Mouse (Mus musculus): ENCODE measurements around the gene Dab1. TPM values are rescaled to one million over a fixed set of nuclear protein-coding genes. Genes with fewer than 3 reads are reported as not detected.

Gene Dab1
- polyA plus RNA-seq, 1 experiment from 2014 or later: 69.6 TPM

DNA sequence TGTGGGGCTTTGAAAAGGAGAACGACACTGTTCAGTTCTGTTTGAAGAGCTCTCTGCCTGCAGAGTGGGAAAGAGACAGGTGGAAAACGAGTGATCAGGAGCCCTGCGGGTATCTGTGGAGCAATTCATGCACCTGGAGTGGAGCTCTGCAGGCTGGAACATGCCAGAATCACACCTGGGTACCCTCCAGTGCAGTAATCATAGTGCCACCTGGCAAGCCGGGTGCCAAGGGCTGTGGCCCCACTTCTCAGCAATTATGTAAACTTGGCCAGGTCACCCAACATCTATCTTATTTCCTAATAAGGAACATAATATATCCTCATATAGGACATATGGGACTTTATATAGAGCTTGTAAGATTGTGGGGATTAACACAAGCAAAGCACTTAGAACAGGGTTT is 156.6 kb downstream of the Dab1 start:
- ATAC-seq (ENCODE audit: low FRiP score): no peak
- H3K27ac ChIP-seq: no peak overlapping the region
- H3K4me2 ChIP-seq: no peak overlapping the region
- H3K36me3 ChIP-seq: no peaks in the 10 kb centered on the region
- no peaks in the 10 kb centered on the region for H3K4me1 ChIP-seq (replicated peaks)
- no peaks in the 10 kb centered on the region for H3K27me3 ChIP-seq
- WGBS: 81% methylated on average over 4 of the region's 4 CpGs
- no peak overlapping the region for H3K4me3 ChIP-seq
- H3K9ac ChIP-seq: no peak overlapping the region
- H3K9me3 ChIP-seq: no peaks in the 10 kb centered on the region

- Histone ChIP-seq H3K4me2 (no peak overlapping the region), H3K4me3 (no peak overlapping the region)
Measured at GRCm38 (mm10) chr4:103781398-103781797, 162.2 kb downstream of the Dab1 start.

GRCm38 (mm10) chr4:103783561-103784247 is 164.5 kb downstream of the Dab1 start:
- Histone ChIP-seq H3K27ac (no peak overlapping the region), H3K4me3 (no peak overlapping the region), H3K9me3 (no peaks in the 10 kb centered on the region; the same call in 1 of the 2 replicates), H3K27me3 (no peaks in the 10 kb centered on the region), H3K36me3 (no peaks in the 10 kb centered on the region), H3K4me1 (replicated peaks) (0 out of 2 replicates have a peak, but pooled peaks cover 6% of the 10 kb centered on the region), H3K9ac (no peak overlapping the region), H3K4me2 (no peak overlapping the region)
- WGBS: 89% methylated on average over 7 of the region's 7 CpGs
- no peak for ATAC-seq (ENCODE audit: low FRiP score)

More at GRCm38 (mm10) chr4:103781398-103781797, 162.2 kb downstream of the Dab1 start:
- 64% methylated on average over 4 of the region's 4 CpGs for WGBS
- Histone ChIP-seq H3K27me3 (no peaks in the 10 kb centered on the region), H3K27ac (no peak overlapping the region), H3K4me1 (replicated peaks) (0 out of 2 replicates have a peak, but pooled peaks cover 6% of the 10 kb centered on the region), H3K36me3 (no peaks in the 10 kb centered on the region), H3K9me3 (no peaks in the 10 kb centered on the region; the same call in 1 of the 2 replicates), H3K9ac (no peak overlapping the region)
- ATAC-seq (ENCODE audit: low FRiP score): peak; percentile 49; the same call in 1 of the 2 replicates

GRCm38 (mm10) chr4:103793589-103794312 is 174.6 kb downstream of the Dab1 start:
- no peak overlapping the region for H3K4me2 ChIP-seq
- no peaks in the 10 kb centered on the region for H3K27me3 ChIP-seq
- peaks cover 10% of the 10 kb centered on the region; the same call in 1 of the 2 replicates for H3K4me1 ChIP-seq (replicated peaks)
- no peak for ATAC-seq (ENCODE audit: low FRiP score)
- H3K4me3 ChIP-seq: no peak overlapping the region
- H3K9me3 ChIP-seq: no peaks in the 10 kb centered on the region
- WGBS: 79% methylated on average over 8 of the region's 8 CpGs
- H3K27ac ChIP-seq: no peak overlapping the region
- H3K36me3 ChIP-seq: no peaks in the 10 kb centered on the region
- H3K9ac ChIP-seq: no peak overlapping the region

- Histone ChIP-seq H3K4me2 (no peak overlapping the region), H3K4me1 (replicated peaks) (peaks cover 10% of the 10 kb centered on the region; the same call in 1 of the 2 replicates), H3K27me3 (no peaks in the 10 kb centered on the region), H3K4me3 (no peak overlapping the region), H3K36me3 (no peaks in the 10 kb centered on the region), H3K27ac (no peak overlapping the region), H3K9ac (no peak overlapping the region), H3K9me3 (no peaks in the 10 kb centered on the region)
- ATAC-seq (ENCODE audit: low FRiP score): no peak
- WGBS: 79% methylated on average over 6 of the region's 6 CpGs
Measured at GRCm38 (mm10) chr4:103796416-103796815, 177.3 kb downstream of the Dab1 start.

DNA sequence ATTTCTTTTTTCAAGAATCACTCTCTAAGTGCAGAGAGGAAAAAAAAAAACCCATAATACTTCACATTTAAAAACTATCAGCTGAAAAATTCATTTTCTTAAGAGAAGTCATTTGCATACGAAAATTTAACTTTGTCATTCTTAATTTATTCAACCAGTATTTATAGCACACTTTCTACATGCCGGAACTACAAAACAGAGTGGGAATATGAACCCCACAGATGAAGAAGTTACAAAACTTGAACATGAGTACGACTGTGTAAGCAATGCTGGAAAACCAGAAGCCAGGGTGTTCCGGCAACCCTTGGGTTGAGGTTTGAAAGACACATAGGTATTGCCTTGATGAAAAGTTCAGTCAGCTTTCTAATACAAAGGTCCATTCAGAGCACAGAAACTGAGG is 183.3 kb downstream of the Dab1 start:
- ATAC-seq (ENCODE audit: low FRiP score): no peak
- Histone ChIP-seq H3K4me1 (replicated peaks) (peaks cover 15% of the 10 kb centered on the region), H3K27ac (no peak overlapping the region), H3K9ac (no peak overlapping the region), H3K4me2 (no peak overlapping the region), H3K9me3 (no peaks in the 10 kb centered on the region), H3K36me3 (no peaks in the 10 kb centered on the region), H3K4me3 (no peak overlapping the region), H3K27me3 (no peaks in the 10 kb centered on the region)
- WGBS: 93% methylated on average over 4 of the region's 4 CpGs

DNA sequence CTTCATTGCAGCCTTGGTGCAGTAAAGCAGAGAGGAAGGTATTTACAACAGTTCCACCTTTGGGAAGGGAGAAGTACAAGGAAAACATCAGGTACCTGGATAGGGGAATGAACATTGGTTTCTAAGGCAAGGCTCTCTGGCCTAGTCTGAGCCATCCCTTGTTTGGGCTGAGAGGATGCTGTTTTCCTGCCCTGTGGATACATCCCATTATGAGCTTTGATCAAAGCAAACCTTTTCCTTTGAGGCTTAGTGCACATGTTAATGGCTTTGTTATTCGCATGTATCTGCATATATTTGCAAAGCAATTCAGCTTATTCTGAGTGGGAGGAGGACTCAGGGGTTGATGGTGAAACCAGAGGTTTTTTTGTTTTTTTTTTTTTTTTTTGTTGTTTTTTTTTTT is 185.3 kb downstream of the Dab1 start:
- peaks cover 16% of the 10 kb centered on the region for H3K4me1 ChIP-seq (replicated peaks)
- H3K9me3 ChIP-seq: no peaks in the 10 kb centered on the region
- no peak overlapping the region for H3K4me2 ChIP-seq
- H3K36me3 ChIP-seq: no peaks in the 10 kb centered on the region
- WGBS: 36% methylated on average over 1 of the region's 1 CpGs
- no peak overlapping the region for H3K9ac ChIP-seq
- no peak overlapping the region for H3K27ac ChIP-seq
- no peaks in the 10 kb centered on the region for H3K27me3 ChIP-seq
- H3K4me3 ChIP-seq: no peak overlapping the region
- no peak for ATAC-seq (ENCODE audit: low FRiP score)

GRCm38 (mm10) chr4:103822669-103823068 is 203.5 kb downstream of the Dab1 start:
- H3K4me3 ChIP-seq: no peak overlapping the region
- no peaks in the 10 kb centered on the region for H3K9me3 ChIP-seq
- no peak overlapping the region for H3K27ac ChIP-seq
- no peak for ATAC-seq (ENCODE audit: low FRiP score)
- no peaks in the 10 kb centered on the region for H3K4me1 ChIP-seq (replicated peaks)
- no peaks in the 10 kb centered on the region for H3K27me3 ChIP-seq
- H3K4me2 ChIP-seq: no peak overlapping the region
- H3K36me3 ChIP-seq: no peaks in the 10 kb centered on the region
- 86% methylated on average over 4 of the region's 4 CpGs for WGBS
- H3K9ac ChIP-seq: no peak overlapping the region

DNA sequence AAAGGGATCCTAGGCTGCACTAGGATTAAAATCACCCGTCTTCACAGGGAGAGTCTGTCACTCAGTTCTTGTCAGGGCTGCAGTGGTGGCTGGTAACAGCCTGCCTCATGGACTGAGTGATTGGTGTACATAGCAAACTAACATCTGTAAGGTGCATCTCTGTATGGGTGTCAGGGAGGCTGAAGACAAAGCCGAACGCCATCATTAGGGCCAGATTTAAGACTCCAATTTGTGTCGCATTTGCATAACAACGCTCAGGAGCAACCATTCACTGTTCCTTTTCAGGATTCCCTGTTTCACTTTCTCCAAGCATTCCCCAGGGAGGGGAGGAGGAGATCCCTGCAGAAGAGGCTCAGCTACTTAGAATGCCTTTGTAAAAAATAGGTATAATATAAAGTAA is 219.2 kb downstream of the Dab1 start:
- H3K4me2 ChIP-seq: no peak overlapping the region
- no peak overlapping the region for H3K9ac ChIP-seq
- peaks cover 5% of the 10 kb centered on the region; the same call in 1 of the 2 replicates for H3K4me1 ChIP-seq (replicated peaks)
- H3K4me3 ChIP-seq: no peak overlapping the region
- no peaks in the 10 kb centered on the region for H3K27me3 ChIP-seq
- ATAC-seq (ENCODE audit: low FRiP score): no peak
- H3K36me3 ChIP-seq: no peaks in the 10 kb centered on the region
- WGBS: 15% methylated on average over 5 of the region's 5 CpGs
- H3K27ac ChIP-seq: no peak overlapping the region
- no peaks in the 10 kb centered on the region for H3K9me3 ChIP-seq

- WGBS: 90% methylated on average over 2 of the region's 2 CpGs
- no peak overlapping the region for H3K4me2 ChIP-seq
- ATAC-seq (ENCODE audit: low FRiP score): no peak
Measured at GRCm38 (mm10) chr4:103839541-103839940, 220.4 kb downstream of the Dab1 start.

GRCm38 (mm10) chr4:103841126-103841525 is 222.0 kb downstream of the Dab1 start:
- H3K36me3 ChIP-seq: no peaks in the 10 kb centered on the region
- no peak for ATAC-seq (ENCODE audit: low FRiP score)
- peaks cover 15% of the 10 kb centered on the region for H3K4me1 ChIP-seq (replicated peaks)
- 66% methylated on average over 7 of the region's 7 CpGs for whole genome bisulfite sequencing
- no peak overlapping the region for H3K27ac ChIP-seq
- no peak overlapping the region for H3K9ac ChIP-seq
- no peak overlapping the region for H3K4me2 ChIP-seq
- no peak overlapping the region for H3K4me3 ChIP-seq
- no peaks in the 10 kb centered on the region for H3K27me3 ChIP-seq
- no peaks in the 10 kb centered on the region for H3K9me3 ChIP-seq

More at GRCm38 (mm10) chr4:103839541-103839940, 220.4 kb downstream of the Dab1 start:
- H3K27me3 ChIP-seq: no peaks in the 10 kb centered on the region
- no peaks in the 10 kb centered on the region for H3K9me3 ChIP-seq
- no peak overlapping the region for H3K9ac ChIP-seq
- H3K4me3 ChIP-seq: no peak overlapping the region
- H3K4me1 ChIP-seq (replicated peaks): peaks cover 11% of the 10 kb centered on the region
- no peaks in the 10 kb centered on the region for H3K36me3 ChIP-seq
- H3K27ac ChIP-seq: no peak overlapping the region

DNA sequence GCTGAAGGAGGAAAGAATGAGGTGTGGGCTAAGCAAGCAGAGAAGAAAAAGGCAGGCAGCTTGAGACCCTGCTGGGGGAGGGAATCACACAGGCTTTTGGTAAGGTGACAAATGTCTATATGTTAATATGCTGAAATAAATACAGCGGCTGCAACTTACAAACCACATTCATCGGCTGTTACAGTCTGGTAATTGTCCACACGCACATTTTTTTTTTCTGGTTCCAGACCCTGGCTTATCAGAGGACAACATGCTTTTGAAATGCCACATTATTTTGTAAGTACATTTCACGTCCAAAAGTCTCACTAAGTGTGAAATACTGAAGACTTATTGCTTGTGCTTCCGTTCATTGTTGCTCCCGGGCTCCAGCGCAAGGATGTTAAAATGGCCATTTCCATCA is 225.5 kb downstream of the Dab1 start:
- H3K9ac ChIP-seq: no peak overlapping the region

More for the DNA sequence above, 225.5 kb downstream of the Dab1 start:
- H3K4me2 ChIP-seq: no peak overlapping the region
- no peak overlapping the region for H3K4me3 ChIP-seq
- H3K36me3 ChIP-seq: no peaks in the 10 kb centered on the region
- H3K9me3 ChIP-seq: no peaks in the 10 kb centered on the region
- no peak overlapping the region for H3K27ac ChIP-seq
- H3K27me3 ChIP-seq: no peaks in the 10 kb centered on the region
- WGBS: 68% methylated on average over 7 of the region's 7 CpGs
- ATAC-seq (ENCODE audit: low FRiP score): no peak
- peaks cover 15% of the 10 kb centered on the region for H3K4me1 ChIP-seq (replicated peaks)
